Mouse (Mus musculus) testis, adult 2 months (tissue): ENCODE measurements around the gene Col15a1. TPM values are rescaled to one million over a fixed set of nuclear protein-coding genes. Genes with fewer than 3 reads are reported as not detected.

Experiments used
- H3K27ac ChIP-seq: fragments of 200-500 bp; 2 replicates; pipeline ENCODE4 v1.5.1; 2012; ENCODE audit warnings: low read depth, low read length; ENCODE audit not compliant: control insufficient read depth, insufficient read depth
- H3K27me3 ChIP-seq: fragments of 200-500 bp; 2 replicates; pipeline ENCODE4 v1.6.1; 2012; ENCODE audit warnings: mild to moderate bottlenecking, low read length, moderate library complexity; ENCODE audit not compliant: control insufficient read depth, insufficient read depth
- H3K36me3 ChIP-seq: fragments of 200-500 bp; 2 replicates; pipeline ENCODE4 v1.6.1; 2012; ENCODE audit warnings: mild to moderate bottlenecking, low read length; ENCODE audit not compliant: control insufficient read depth, insufficient read depth
- H3K4me1 ChIP-seq: fragments of 200-500 bp; 2 replicates; pipeline ENCODE4 v1.6.1; 2012; ENCODE audit warnings: low read length; ENCODE audit not compliant: control insufficient read depth, insufficient read depth
- H3K4me3 ChIP-seq: fragments of 200-500 bp; 2 replicates; pipeline ENCODE4 v1.5.1; 2012; ENCODE audit warnings: low read depth, mild to moderate bottlenecking, low read length, moderate library complexity, mixed read lengths; ENCODE audit not compliant: control insufficient read depth
- CTCF ChIP-seq: fragments of 200-500 bp; IDR thresholded peaks from 2 replicates; pipeline ENCODE4 v1.5.1; 2012; ENCODE audit warnings: low read depth, mild to moderate bottlenecking, inconsistent platforms, low read length, moderate library complexity; ENCODE audit not compliant: control insufficient read depth, insufficient read depth, insufficient replicate concordance
- POLR2A ChIP-seq: fragments of 200-500 bp; IDR thresholded peaks from 2 replicates; pipeline ENCODE4 v1.6.1; 2012; ENCODE audit warnings: low read depth, mild to moderate bottlenecking, inconsistent platforms, low read length, moderate library complexity; ENCODE audit not compliant: control insufficient read depth
- polyA plus RNA-seq: library from polyadenylated mRNA; depleted of rRNA; stranded (reverse); fragments of >200 nt; gene quantifications from 2 replicates; pipeline ENCODE4 v1.2.3, GENCODE M21; 2012

Col15a1 gene
- polyA plus RNA-seq, 1 experiment, result 30.0 TPM

GRCm38 (mm10) chr4:47316432-47316831, 108.5 kb downstream of the Col15a1 start:
- Histone ChIP-seq H3K27ac (no peak overlapping the region), H3K36me3 (no peaks in the 10 kb centered on the region), H3K4me1 (peaks cover 3% of the 10 kb centered on the region), H3K4me3 (no peak overlapping the region), H3K27me3 (no peaks in the 10 kb centered on the region)
- TF ChIP-seq CTCF, result no peak
- no peak for TF ChIP-seq POLR2A

GRCm38 (mm10) chr4:47319561-47320321, 111.8 kb downstream of the Col15a1 start:
- H3K27me3 ChIP-seq, result no peaks in the 10 kb centered on the region
- H3K36me3 ChIP-seq, result no peaks in the 10 kb centered on the region
- TF ChIP-seq CTCF (no peak), POLR2A (no peak)
- no peak overlapping the region for H3K27ac ChIP-seq
- peaks cover 3% of the 10 kb centered on the region for H3K4me1 ChIP-seq
- no peak overlapping the region for H3K4me3 ChIP-seq

- Histone ChIP-seq H3K27me3 (no peaks in the 10 kb centered on the region), H3K4me1 (peaks cover 3% of the 10 kb centered on the region), H3K36me3 (no peaks in the 10 kb centered on the region), H3K4me3 (no peak overlapping the region), H3K27ac (no peak overlapping the region)
- TF ChIP-seq CTCF (no peak), POLR2A (no peak)
Measured at GRCm38 (mm10) chr4:47322315-47322714, 114.4 kb downstream of the Col15a1 start.

GRCm38 (mm10) chr4:47324206-47324605, 116.2 kb downstream of the Col15a1 start:
- no peak overlapping the region for H3K4me3 ChIP-seq
- no peaks in the 10 kb centered on the region for H3K27me3 ChIP-seq
- no peaks in the 10 kb centered on the region for H3K4me1 ChIP-seq
- no peak overlapping the region for H3K27ac ChIP-seq
- no peak for TF ChIP-seq CTCF
- H3K36me3 ChIP-seq, result no peaks in the 10 kb centered on the region

GRCm38 (mm10) chr4:47327782-47328181, 119.8 kb downstream of the Col15a1 start:
- no peaks in the 10 kb centered on the region for H3K36me3 ChIP-seq
- no peak overlapping the region for H3K27ac ChIP-seq
- H3K27me3 ChIP-seq, result no peaks in the 10 kb centered on the region
- H3K4me1 ChIP-seq, result no peaks in the 10 kb centered on the region
- no peak for TF ChIP-seq POLR2A
- TF ChIP-seq CTCF, result no peak
- no peak overlapping the region for H3K4me3 ChIP-seq

GRCm38 (mm10) chr4:47329285-47329684, 121.3 kb downstream of the Col15a1 start:
- TF ChIP-seq CTCF (no peak), POLR2A (no peak)
- no peaks in the 10 kb centered on the region for H3K4me1 ChIP-seq
- H3K27me3 ChIP-seq, result no peaks in the 10 kb centered on the region
- no peaks in the 10 kb centered on the region for H3K36me3 ChIP-seq
- H3K27ac ChIP-seq, result no peak overlapping the region
- no peak overlapping the region for H3K4me3 ChIP-seq

- no peak overlapping the region for H3K27ac ChIP-seq
- no peaks in the 10 kb centered on the region for H3K27me3 ChIP-seq
- no peak overlapping the region for H3K4me3 ChIP-seq
- no peaks in the 10 kb centered on the region for H3K36me3 ChIP-seq
- H3K4me1 ChIP-seq, result no peaks in the 10 kb centered on the region
- TF ChIP-seq CTCF (no peak), POLR2A (no peak)
Measured at GRCm38 (mm10) chr4:47330378-47331052, 122.6 kb downstream of the Col15a1 start.

- TF ChIP-seq CTCF, result no peak
- no peak for TF ChIP-seq POLR2A
- H3K27ac ChIP-seq, result no peak overlapping the region
- H3K4me1 ChIP-seq, result no peaks in the 10 kb centered on the region
- no peak overlapping the region for H3K4me3 ChIP-seq
- no peaks in the 10 kb centered on the region for H3K36me3 ChIP-seq
- H3K27me3 ChIP-seq, result no peaks in the 10 kb centered on the region
Measured at GRCm38 (mm10) chr4:47332812-47333343, 124.9 kb downstream of the Col15a1 start.
